Mouse (Mus musculus): ENCODE measurements around the gene Prmt2. TPM values are rescaled to one million over a fixed set of nuclear protein-coding genes. Genes with fewer than 3 reads are reported as not detected.

Prmt2 gene
- polyA plus RNA-seq, 1 experiment: 30.0 TPM

DNA sequence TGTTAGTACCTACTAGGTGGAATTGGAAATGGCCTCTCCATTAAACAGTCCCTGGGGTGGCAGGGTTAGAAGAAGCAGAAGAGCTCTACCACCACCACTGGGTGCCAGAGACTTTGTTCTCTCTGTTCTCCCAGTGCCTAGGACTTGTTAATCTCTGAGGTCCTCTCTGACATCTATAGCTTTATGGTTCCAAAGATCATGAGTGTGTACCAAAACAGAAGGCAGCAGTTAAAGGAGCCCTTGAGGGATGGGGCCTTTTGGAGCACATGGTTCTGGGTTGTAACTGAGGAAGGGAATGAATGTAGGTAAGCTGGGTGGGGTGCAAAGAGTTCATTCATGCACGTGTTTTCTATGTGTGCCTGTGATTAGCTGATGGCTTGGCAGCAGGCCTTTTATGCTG is 79.7 kb downstream of the Prmt2 start:
- no peak for TF ChIP-seq CTCF (conservative IDR thresholded peaks at IDR 0.05; ENCODE audit: insufficient read depth, insufficient read length, low read depth, low read length)
- TF ChIP-seq POLR2A (IDR thresholded peaks at IDR 0.05; ENCODE audit: low read depth, low read length): no peak
- Histone ChIP-seq H3K36me3 (ENCODE audit: control insufficient read depth, insufficient read depth, low read length) (no peaks in the 10 kb centered on the region), H3K27ac (ENCODE audit: insufficient read depth, low read depth, low read length) (no peak overlapping the region), H3K27me3 (replicated peaks; ENCODE audit: control insufficient read depth, insufficient read depth, low read length) (no peaks in the 10 kb centered on the region), H3K4me3 (ENCODE audit: insufficient read depth, low read depth, low read length) (no peak overlapping the region), H3K4me1 (ENCODE audit: control insufficient read depth, insufficient read depth, low read length) (no peaks in the 10 kb centered on the region)
- DNase-seq: no peak
- WGBS: 69% methylated on average over 1 of the region's 1 CpGs

- DNase-seq: no peak
- TF ChIP-seq POLR2A (IDR thresholded peaks at IDR 0.05; ENCODE audit: low read depth, low read length) (no peak), CTCF (conservative IDR thresholded peaks at IDR 0.05; ENCODE audit: insufficient read depth, insufficient read length, low read depth, low read length) (no peak)
- 83% methylated on average over 5 of the region's 5 CpGs for WGBS
- H3K27ac ChIP-seq (ENCODE audit: insufficient read depth, low read depth, low read length): no peak overlapping the region
- no peaks in the 10 kb centered on the region for H3K27me3 ChIP-seq (replicated peaks; ENCODE audit: control insufficient read depth, insufficient read depth, low read length)
- no peak overlapping the region for H3K4me3 ChIP-seq (ENCODE audit: insufficient read depth, low read depth, low read length)
- H3K36me3 ChIP-seq (ENCODE audit: control insufficient read depth, insufficient read depth, low read length): no peaks in the 10 kb centered on the region
- H3K4me1 ChIP-seq (ENCODE audit: control insufficient read depth, insufficient read depth, low read length): no peaks in the 10 kb centered on the region
Observed at GRCm38 (mm10) chr10:76157528-76157927, 80.1 kb downstream of the Prmt2 start.

Other genes with a start within 250 kb of the Prmt2 start
- gene Zfp280b, start 205.2 kb downstream of the Prmt2 start, polyA plus RNA-seq (2012; rRNA removed): 4.2 and 4.3 TPM in 2 replicates
- 0.07 and 0.08 TPM in 2 replicates for gene Slc5a4b, start 126.9 kb downstream of the Prmt2 start, polyA plus RNA-seq (2012; rRNA removed)
- gene Slc5a4a, start 90.4 kb downstream of the Prmt2 start, polyA plus RNA-seq (2012; rRNA removed): not detected in 2 replicates
- gene S100b, start 16.0 kb upstream of the Prmt2 start, polyA plus RNA-seq (2012; rRNA removed): 1.1 and 1.5 TPM in 2 replicates
- gene Dip2a, start 107.4 kb upstream of the Prmt2 start, polyA plus RNA-seq (2012; rRNA removed): 13.2 and 15.0 TPM in 2 replicates
- not detected in 2 replicates for gene AC141477.1, start 202.6 kb upstream of the Prmt2 start, polyA plus RNA-seq (2012; rRNA removed)
- gene Pcnt, start 204.9 kb upstream of the Prmt2 start, polyA plus RNA-seq (2012; rRNA removed): 14.6 and 14.9 TPM in 2 replicates
- gene 2610028H24Rik, start 211.2 kb upstream of the Prmt2 start, polyA plus RNA-seq (2012; rRNA removed): 0.08 and 0.12 TPM in 2 replicates
- gene Mcm3ap, start 231.1 kb upstream of the Prmt2 start, polyA plus RNA-seq (2012; rRNA removed): 16.6 and 18.3 TPM in 2 replicates
- gene Ybey, start 231.2 kb upstream of the Prmt2 start, polyA plus RNA-seq (2012; rRNA removed): 3.1 and 3.3 TPM in 2 replicates